Mouse (Mus musculus): ENCODE measurements around the gene Dnajc12. TPM values are rescaled to one million over a fixed set of nuclear protein-coding genes. Genes with fewer than 3 reads are reported as not detected.
"Not testable (repeated sequence)": the region's sequence is repeated elsewhere in the genome, so short reads cannot be mapped to it uniquely, and the experiment has no call there.

Gene Dnajc12
- total RNA-seq, 2 experiments from 2014 or later: 14.6 to 15.9 TPM

DNA sequence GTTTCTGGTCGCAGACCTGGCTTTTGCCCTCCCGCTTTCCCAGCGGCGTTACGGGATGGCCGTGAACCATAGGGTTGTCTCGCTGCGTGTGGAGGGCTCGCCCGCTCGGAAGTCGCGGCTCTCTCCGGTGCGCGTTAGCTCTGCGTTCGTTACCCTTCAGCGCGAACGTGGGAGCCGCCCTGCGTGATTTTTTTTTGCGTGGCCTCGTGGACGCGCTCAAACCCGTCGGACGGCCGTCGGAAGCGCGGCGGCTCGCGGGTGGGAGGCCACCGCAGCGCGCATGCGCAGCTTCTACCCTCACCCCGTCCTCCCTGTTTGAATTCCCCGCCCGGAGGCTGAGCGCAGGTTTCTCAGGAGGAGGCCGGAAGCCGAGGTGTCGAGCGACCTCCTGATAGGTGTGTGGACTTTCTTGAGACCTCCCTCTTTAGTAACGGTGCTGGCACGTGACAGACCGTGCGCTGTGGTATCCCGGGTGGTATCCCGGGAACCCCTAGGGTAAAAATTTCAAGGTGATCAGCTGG, 47.6 kb downstream of the Dnajc12 start, which contains the start of gene Ctnna3:
Ctnna3 (plus strand) TSS at position 314 of the 521 bp plus-strand sequence.
- DNase-seq: peak; percentile 90

- DNase-seq: no peak
Observed at GRCm38 (mm10) chr10:63431221-63431736, 49.0 kb downstream of the Dnajc12 start.

- DNase-seq: no peak
Observed at GRCm38 (mm10) chr10:63432099-63432498, 49.9 kb downstream of the Dnajc12 start.

DNA sequence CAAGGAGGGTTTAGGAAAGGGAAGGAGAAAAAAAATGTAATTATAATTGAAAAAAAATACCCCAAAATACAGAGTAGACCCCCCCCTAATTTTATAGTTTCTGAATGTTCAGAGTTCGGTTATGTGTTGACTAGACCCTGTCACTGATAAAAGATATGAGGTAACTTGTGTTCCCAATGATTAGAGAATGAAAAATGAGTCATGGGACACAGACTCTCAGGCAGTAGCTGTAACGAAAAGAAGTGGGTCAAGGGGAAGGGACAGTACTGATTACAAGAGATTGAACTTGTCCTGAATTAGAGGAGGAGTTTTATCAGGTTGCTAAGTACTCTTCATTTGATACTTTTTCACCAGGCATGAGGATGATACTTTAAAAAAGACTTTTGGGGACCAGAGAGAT, 50.6 kb downstream of the Dnajc12 start:
- no peak for DNase-seq

GRCm38 (mm10) chr10:63438736-63439262, 56.6 kb downstream of the Dnajc12 start:
- no peak for DNase-seq

GRCm38 (mm10) chr10:63439694-63440228, 57.5 kb downstream of the Dnajc12 start:
- no peak for DNase-seq

DNA sequence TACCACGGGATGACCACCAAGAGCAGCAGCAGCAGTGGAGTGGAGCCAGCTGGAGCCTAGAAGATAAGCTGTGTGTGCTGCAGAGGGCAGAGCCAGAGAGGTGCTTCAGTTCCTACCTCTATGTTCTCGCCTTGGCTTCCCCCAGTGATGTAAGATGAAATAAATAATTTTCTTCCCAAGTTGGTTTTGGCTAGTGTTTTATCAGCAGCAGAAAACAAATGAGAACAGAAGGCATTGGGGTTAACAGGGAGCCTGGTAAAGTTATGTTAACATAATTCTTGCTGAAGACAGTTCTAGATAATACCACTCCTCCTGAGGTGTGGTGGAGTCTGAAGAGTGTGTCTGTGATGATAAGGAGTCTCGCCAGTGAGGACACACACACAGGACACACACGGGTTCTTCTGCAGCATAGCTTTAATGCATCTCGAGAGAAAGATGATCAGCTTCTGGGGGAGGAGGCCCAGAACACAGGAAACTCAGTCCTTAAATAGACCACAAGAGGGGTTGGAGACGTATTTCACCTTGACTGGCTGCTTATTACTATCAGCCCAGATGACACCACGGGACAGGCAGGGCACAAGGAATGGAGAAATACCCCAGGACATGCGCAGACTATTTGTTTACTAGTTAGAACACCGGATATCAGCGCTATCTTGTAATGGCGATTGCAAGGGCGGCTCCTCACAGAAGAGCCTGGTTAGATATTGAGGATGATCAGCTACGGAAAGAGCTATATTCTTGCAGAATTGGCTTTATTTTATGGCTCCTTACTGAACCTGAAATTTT, 62.6 kb downstream of the Dnajc12 start:
- DNase-seq: not testable (repeated sequence)

- no peak for DNase-seq
Observed at GRCm38 (mm10) chr10:63453926-63454325, 71.7 kb downstream of the Dnajc12 start.

DNA sequence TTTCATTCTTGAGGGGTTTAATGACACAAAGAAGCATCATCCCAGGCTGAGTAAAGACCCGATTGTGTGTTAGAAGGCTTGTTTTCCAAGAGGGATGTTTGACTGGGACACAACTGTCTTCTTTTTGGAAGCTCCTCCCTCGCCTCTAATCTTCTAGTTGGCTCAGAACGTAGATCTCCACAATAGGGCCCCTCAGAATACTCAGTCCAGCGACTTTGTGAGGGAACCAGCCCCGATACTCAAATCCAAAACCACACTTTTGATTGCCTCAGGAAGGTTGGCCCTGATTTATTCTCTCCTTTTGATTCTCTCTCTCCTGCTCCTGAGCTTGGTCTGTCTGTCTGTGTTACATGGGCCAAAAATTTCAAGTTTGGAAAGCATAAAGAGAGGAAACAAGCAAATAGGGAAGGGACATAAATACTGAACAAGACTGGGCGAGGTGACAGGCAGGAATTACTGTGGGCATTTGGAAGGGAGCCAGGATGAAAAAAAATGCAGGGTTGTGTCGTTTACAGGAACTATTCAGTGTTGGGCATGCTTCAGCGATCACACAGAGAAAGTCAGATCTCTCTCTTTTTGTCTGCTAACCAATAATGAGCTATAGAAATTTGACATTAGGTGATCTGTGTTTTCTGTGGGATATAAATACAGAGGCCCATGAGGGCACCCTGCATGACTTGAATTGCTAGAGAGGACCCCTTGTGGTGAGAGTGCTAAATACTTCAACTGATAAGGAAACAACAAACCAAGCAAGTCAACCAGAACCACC, 73.1 kb downstream of the Dnajc12 start:
- DNase-seq: peak; percentile 58

- DNase-seq: peak; percentile 28
Observed at GRCm38 (mm10) chr10:63457292-63458128, 75.3 kb downstream of the Dnajc12 start.

Other genes starting within 250 kb of the Dnajc12 start
- 10 to 100 TPM in 1 of 2 experiments, 1 to 10 TPM in 1; 3.8 to 14.6 TPM for gene Mypn, start 178.5 kb upstream of the Dnajc12 start, total RNA-seq (2021)
- 10 to 100 TPM; 76.3 to 89.6 TPM for gene Herc4, start 138.6 kb upstream of the Dnajc12 start, total RNA-seq (2021)
- gene Sirt1, start 739 bp upstream of the Dnajc12 start, total RNA-seq (2021): 10 to 100 TPM; 17.3 to 17.5 TPM
- not detected for gene Gm7075, start 39.3 kb downstream of the Dnajc12 start, total RNA-seq (2021)
- gene Ctnna3, start 47.7 kb downstream of the Dnajc12 start, total RNA-seq (2021): 1 to 10 TPM; 2.1 to 3.5 TPM

All from adrenal gland, postnatal 10 days (tissue).